Mouse (Mus musculus) MEL (cell line): ENCODE measurements around the gene Gys1. TPM values are rescaled to one million over a fixed set of nuclear protein-coding genes. Genes with fewer than 3 reads are reported as not detected.

Experiments
- DNase-seq: peaks from one replicate; pipeline ENCODE4 v3.0.0; 2011; ENCODE audit warnings: low read depth, low spot score
- H3K27ac ChIP-seq: 2 replicates; pipeline ENCODE4 v1.5.1; 2012; ENCODE audit warnings: low read depth, mild to moderate bottlenecking, control low read depth, low read length, moderate library complexity; ENCODE audit not compliant: control insufficient read depth
- H3K27me3 ChIP-seq, 2 experiments: fragments of 150-350 bp in 1 of 2; sonication (generic) in 1 of 2; 2 replicates each; pipeline ENCODE4 v1.6.1; 2012; ENCODE audit warnings: low read length in 2 of 2, mild to moderate bottlenecking in 2 of 2, improper control_type of control experiment in 1 of 2, moderate library complexity in 1 of 2; ENCODE audit not compliant: insufficient read depth in 2 of 2, control insufficient read depth in 1 of 2
- H3K36me3 ChIP-seq, 2 experiments: 2 replicates each; pipeline ENCODE4 v1.6.1; 2012 to 2014; ENCODE audit warnings: low read length in 2 of 2, improper control_type of control experiment in 1 of 2, inconsistent platforms in 1 of 2, mild to moderate bottlenecking in 1 of 2; ENCODE audit not compliant: insufficient read depth in 2 of 2, control insufficient read depth in 1 of 2
- H3K4me1 ChIP-seq, 2 experiments: fragments of 150-350 bp in 1 of 2; sonication (generic) in 1 of 2; 2 replicates each; pipeline ENCODE4 v1.6.1; 2012; ENCODE audit warnings: low read length in 2 of 2, improper control_type of control experiment in 1 of 2, mild to moderate bottlenecking in 1 of 2; ENCODE audit not compliant: insufficient read depth in 2 of 2, control insufficient read depth in 1 of 2
- H3K4me3 ChIP-seq, 2 experiments: fragments of 150-350 bp in 1 of 2; sonication (generic) in 1 of 2; 2 replicates each; pipeline ENCODE4 v1.5.1; 2012; ENCODE audit warnings: low read depth in 2 of 2, low read length in 2 of 2, mild to moderate bottlenecking in 2 of 2, moderate library complexity in 2 of 2, control low read depth in 1 of 2, improper control_type of control experiment in 1 of 2; ENCODE audit not compliant: control insufficient read depth in 1 of 2, insufficient read depth in 1 of 2
- H3K79me2 ChIP-seq: 2 replicates; pipeline ENCODE4 v1.6.1; 2012; ENCODE audit warnings: mild to moderate bottlenecking, low read length, moderate library complexity; ENCODE audit not compliant: control insufficient read depth, poor library complexity, insufficient read depth
- H3K9ac ChIP-seq: 2 replicates; pipeline ENCODE4 v1.6.1; 2012; ENCODE audit warnings: low read depth, mild to moderate bottlenecking, control low read depth, low read length, moderate library complexity; ENCODE audit not compliant: control insufficient read depth, poor library complexity, severe bottlenecking
- H3K9me3 ChIP-seq: fragments of 150-350 bp; sonication (generic); replicated peaks from 2 replicates; pipeline ENCODE4 v1.6.1; 2012; ENCODE audit warnings: mild to moderate bottlenecking, low read length, improper control_type of control experiment, moderate library complexity; ENCODE audit not compliant: insufficient read depth
- CHD1 ChIP-seq: IDR thresholded peaks from 2 replicates; pipeline ENCODE4 v1.6.1; 2012; ENCODE audit warnings: low read depth, mild to moderate bottlenecking, inconsistent platforms, low read length, improper control_type of control experiment
- ELF1 ChIP-seq: IDR thresholded peaks from 2 replicates; pipeline ENCODE4 v1.6.1; 2014; ENCODE audit warnings: low read depth, mild to moderate bottlenecking, inconsistent platforms, low read length, improper control_type of control experiment, moderate library complexity
- GATA1 ChIP-seq: IDR thresholded peaks from 2 replicates; pipeline ENCODE4 v1.6.1; 2011; ENCODE audit warnings: low read depth, low read length, improper control_type of control experiment
- MAFK ChIP-seq: IDR thresholded peaks from 2 replicates; pipeline ENCODE4 v1.6.1; 2011; ENCODE audit warnings: low read depth, mild to moderate bottlenecking, low read length, improper control_type of control experiment, borderline replicate concordance
- MAZ ChIP-seq: IDR thresholded peaks from 2 replicates; pipeline ENCODE4 v1.6.1; 2012; ENCODE audit warnings: low read depth, mild to moderate bottlenecking, inconsistent platforms, low read length, improper control_type of control experiment
- POLR2AphosphoS5 ChIP-seq: IDR thresholded peaks from 2 replicates; pipeline ENCODE4 v1.6.1; 2012; ENCODE audit warnings: low read depth, borderline replicate concordance, mild to moderate bottlenecking, inconsistent platforms, low read length, moderate library complexity, mixed read lengths
- RAD21 ChIP-seq: IDR thresholded peaks from 2 replicates; pipeline ENCODE4 v1.6.1; 2011; ENCODE audit warnings: mild to moderate bottlenecking, low read depth, low read length, improper control_type of control experiment
- RCOR1 ChIP-seq: IDR thresholded peaks from 2 replicates; pipeline ENCODE4 v1.6.1; 2012; ENCODE audit warnings: low read depth, mild to moderate bottlenecking, inconsistent platforms, low read length, improper control_type of control experiment
- TBP ChIP-seq: IDR thresholded peaks from 2 replicates; pipeline ENCODE4 v1.8.0; 2011; ENCODE audit warnings: low read depth, low read length, improper control_type of control experiment
- USF2 ChIP-seq, 2 experiments: IDR thresholded peaks; 2 replicates each; pipeline ENCODE4 v1.6.1; 2011 to 2012; ENCODE audit warnings: improper control_type of control experiment in 2 of 2, low read length in 2 of 2, borderline replicate concordance in 1 of 2, inconsistent platforms in 1 of 2, low read depth in 1 of 2, mild to moderate bottlenecking in 1 of 2; ENCODE audit not compliant: insufficient read depth in 1 of 2
- ZC3H11A ChIP-seq: IDR thresholded peaks from 2 replicates; pipeline ENCODE4 v1.6.1; 2012; ENCODE audit warnings: low read depth, mild to moderate bottlenecking, inconsistent platforms, low read length, improper control_type of control experiment
- polyA plus RNA-seq, 2 experiments: library from polyadenylated mRNA; stranded (reverse) in 1 of 2; unstranded in 1 of 2; fragments of >175 nt in 1 of 2; fragments of >200 nt in 1 of 2; gene quantifications; 2 replicates each; pipeline versions ENCODE4 v1.2.1 to v1.2.4; 2012; ENCODE audit warnings: low replicate concordance in 2 of 2, low read depth in 1 of 2; ENCODE audit not compliant: insufficient read length in 2 of 2, insufficient read depth in 1 of 2, missing spikeins in 1 of 2
- total RNA-seq: library from RNA; depleted of rRNA; stranded (reverse); fragments of 300-350 nt; gene quantifications from 2 replicates; pipeline ENCODE4 v1.2.3, GENCODE M21; 2012

Gys1 gene
- total and polyA plus RNA-seq, 3 experiments: 12.8 to 46.9 TPM; not detected in 1

- no peaks in the 10 kb centered on the region for H3K27me3 ChIP-seq
- no peak for DNase-seq
- H3K4me3 ChIP-seq: peak overlapping the region; percentile 90 to 97
- peak overlapping the region; percentile 97 for H3K9ac ChIP-seq
- peaks cover 0 to 9% of the 10 kb centered on the region in 2 experiments; a peak in 3 of 4 replicates for H3K4me1 ChIP-seq
- peaks cover 55% of the 10 kb centered on the region for H3K79me2 ChIP-seq
- peak overlapping the region; percentile 90 for H3K27ac ChIP-seq
- TF ChIP-seq ZC3H11A (no peak), CHD1 (0 out of 2 replicates have a peak, but pooled peaks have one; percentile 14)
- no peaks in the 10 kb centered on the region for H3K9me3 ChIP-seq
- peaks cover 8% of the 10 kb centered on the region in 2 experiments; a peak in 3 of 4 replicates for H3K36me3 ChIP-seq
These were observed 825 bp upstream of the Gys1 start for GRCm38 (mm10) chr7:45433835-45434202.

DNA sequence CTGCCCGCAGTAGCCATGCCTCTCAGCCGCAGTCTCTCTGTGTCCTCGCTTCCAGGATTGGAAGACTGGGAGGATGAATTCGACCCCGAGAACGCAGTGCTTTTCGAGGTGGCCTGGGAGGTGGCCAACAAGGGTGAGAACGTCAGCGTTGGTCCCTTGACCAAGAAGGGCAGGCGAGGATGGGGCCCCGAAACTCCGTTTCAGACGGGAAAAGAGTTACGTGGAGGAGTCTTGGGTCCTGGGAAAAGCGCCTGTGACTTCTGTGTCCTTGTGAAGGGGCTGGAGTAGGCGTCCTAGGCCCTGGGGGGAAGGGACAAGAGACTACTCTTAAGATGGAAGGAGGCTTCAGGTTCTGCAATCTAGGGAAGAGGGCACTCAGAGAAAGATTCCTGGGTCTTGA is 394 bp downstream of the Gys1 start:
- peak overlapping the region; percentile 79 to 90 for H3K4me3 ChIP-seq
- no peaks in the 10 kb centered on the region for H3K27me3 ChIP-seq
- no peak for TF ChIP-seq POLR2AphosphoS5
- no peak for TF ChIP-seq GATA1
- TF ChIP-seq ELF1: no peak
- TF ChIP-seq TBP: no peak
- TF ChIP-seq MAZ: no peak
- TF ChIP-seq CHD1: 0 out of 2 replicates have a peak, but pooled peaks have one; percentile 41
- TF ChIP-seq RCOR1: no peak
- peaks cover 47% of the 10 kb centered on the region for H3K79me2 ChIP-seq
- H3K9ac ChIP-seq: peak overlapping the region; percentile 86
- H3K27ac ChIP-seq: peak overlapping the region; percentile 47
- H3K36me3 ChIP-seq: peaks cover 6 to 8% of the 10 kb centered on the region in 2 experiments; a peak in 3 of 4 replicates
- peaks cover 0 to 9% of the 10 kb centered on the region in 2 experiments; a peak in 3 of 4 replicates for H3K4me1 ChIP-seq
- peak; percentile 62 for DNase-seq
- H3K9me3 ChIP-seq: no peaks in the 10 kb centered on the region

- no peak overlapping the region for H3K27ac ChIP-seq
- H3K36me3 ChIP-seq: peaks cover 6 to 8% of the 10 kb centered on the region in 2 experiments; a peak in 3 of 4 replicates
- peaks cover 0 to 9% of the 10 kb centered on the region in 2 experiments; a peak in 3 of 4 replicates for H3K4me1 ChIP-seq
- TF ChIP-seq MAFK (no peak), TBP (no peak), RAD21 (no peak), USF2 (IDR thresholded peaks at IDR 0.05; ENCODE audit: borderline replicate concordance in 1 of 2, insufficient read depth in 1 of 2, low read depth in 1 of 2, low read length in 2 of 2) (no peak)
- DNase-seq: no peak
- no peak overlapping the region for H3K4me3 ChIP-seq
- H3K9ac ChIP-seq: no peak overlapping the region
- H3K9me3 ChIP-seq: no peaks in the 10 kb centered on the region
- no peaks in the 10 kb centered on the region for H3K27me3 ChIP-seq
- H3K79me2 ChIP-seq: peaks cover 33% of the 10 kb centered on the region
These were observed 1.8 kb downstream of the Gys1 start for GRCm38 (mm10) chr7:45436444-45436843.
